Mouse (Mus musculus) ES-E14 (cell line): ENCODE data around the gene Smyd3.

Source experiments
- CHD2 ChIP-seq: IDR thresholded peaks from 2 replicates; pipeline ENCODE4 v1.6.1; 2014; ENCODE audit warnings: mild to moderate bottlenecking, low read depth, low read length, inconsistent platforms
- HCFC1 ChIP-seq: IDR thresholded peaks from 2 replicates; pipeline ENCODE4 v1.6.1; 2012; ENCODE audit warnings: low read length, inconsistent platforms, borderline replicate concordance; ENCODE audit not compliant: insufficient read depth
- MAFK ChIP-seq: IDR thresholded peaks from 2 replicates; pipeline ENCODE4 v1.6.1; 2014; ENCODE audit warnings: mild to moderate bottlenecking, low read depth, low read length, inconsistent platforms; ENCODE audit not compliant: insufficient read depth
- ZC3H11A ChIP-seq: IDR thresholded peaks from 2 replicates; pipeline ENCODE4 v1.6.1; 2012; ENCODE audit warnings: low read depth, mild to moderate bottlenecking, inconsistent platforms, low read length, borderline replicate concordance
- ZNF384 ChIP-seq: IDR thresholded peaks from 2 replicates; pipeline ENCODE4 v1.6.1; 2012; ENCODE audit warnings: low read depth, low read length, inconsistent platforms

DNA sequence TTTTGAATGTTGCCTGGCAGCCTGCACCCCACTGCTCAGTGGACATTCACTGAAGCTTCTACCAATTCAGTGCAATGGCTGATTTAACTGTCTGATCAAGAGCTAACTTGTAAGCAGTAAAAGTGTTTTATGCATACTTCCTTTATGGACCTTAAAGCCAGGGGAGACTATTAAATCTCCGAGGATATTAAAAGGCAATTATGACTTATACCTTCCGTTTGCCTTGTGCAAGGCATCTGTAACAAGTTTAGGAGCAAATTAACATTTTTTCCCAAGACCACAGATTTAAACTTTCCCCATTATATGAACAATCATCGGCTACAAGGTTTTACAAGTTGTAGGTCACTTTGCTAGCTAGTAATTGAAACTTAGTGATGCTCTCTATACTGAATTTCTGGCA, 87.8 kb downstream of the Smyd3 start:
- no peak for TF ChIP-seq ZNF384
- TF ChIP-seq MAFK = no peak
- TF ChIP-seq CHD2 = no peak
- no peak for TF ChIP-seq HCFC1
- TF ChIP-seq ZC3H11A = no peak
